Mouse (Mus musculus): Measurements from ENCODE around the gene Plin3. TPM values are rescaled to one million over a fixed set of nuclear protein-coding genes. Genes with fewer than 3 reads are reported as not detected.

The Plin3 gene
- total RNA-seq, 2 experiments from 2014 or later: 14.6 to 16.7 TPM

DNA sequence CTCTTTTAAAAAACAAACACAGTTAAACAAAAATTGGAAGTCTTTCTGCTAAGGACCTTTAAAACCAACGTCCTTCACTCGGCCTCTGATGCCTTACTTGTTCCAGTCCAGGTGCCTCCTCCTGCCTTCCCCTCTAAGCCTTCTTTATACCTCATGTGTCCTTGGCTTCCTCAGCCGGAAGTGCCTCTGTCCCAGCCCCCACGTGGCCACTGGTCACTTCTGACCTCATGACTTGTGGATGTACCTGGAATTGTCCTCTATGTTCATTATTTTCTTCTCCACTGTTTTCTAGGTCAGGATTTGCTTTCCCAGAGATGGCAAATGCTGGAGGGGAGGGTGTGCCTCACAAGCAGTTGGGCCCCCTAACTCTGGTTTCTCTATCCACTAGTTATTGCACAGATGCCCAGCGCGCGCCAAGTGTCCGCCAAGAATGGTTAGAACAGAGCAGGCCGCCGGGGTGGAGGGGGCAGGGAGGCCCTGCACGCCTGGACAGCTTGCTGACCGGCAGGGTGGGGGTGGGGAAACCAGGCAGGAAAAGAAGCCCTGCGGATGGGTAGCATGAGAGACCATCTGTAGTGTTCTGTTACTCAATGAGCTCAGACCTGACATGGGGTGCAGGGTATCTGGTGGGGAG is 9.8 kb upstream of the Plin3 start:
- DNase-seq (ENCODE audit: extremely low spot score in 1 of 2, low spot score in 1 of 2): no peak

DNA sequence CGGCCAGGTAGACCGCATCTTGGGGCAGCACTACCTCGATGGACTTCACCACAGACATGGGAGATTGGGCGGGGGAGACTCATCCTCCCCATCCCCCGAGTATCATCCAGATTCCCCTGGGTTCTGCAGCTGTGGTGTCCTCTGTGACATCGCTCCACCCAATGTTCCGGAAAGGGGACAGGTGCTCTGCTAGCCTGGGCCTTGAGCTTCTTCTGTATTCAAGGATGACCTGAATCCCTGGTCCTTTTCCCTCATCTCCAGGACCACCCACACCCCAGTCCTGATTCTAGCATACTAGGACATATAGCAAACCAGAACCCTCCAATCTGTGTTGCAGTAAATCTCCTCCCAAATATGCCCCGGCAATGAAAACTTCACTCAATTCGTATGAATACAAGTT is 7.5 kb upstream of the Plin3 start, which contains the start of gene Arrdc5:
Arrdc5 (minus strand) TSS at position 101 of the 400 bp plus-strand sequence.
- DNase-seq (ENCODE audit: extremely low spot score in 1 of 2, low spot score in 1 of 2): no peak

DNA sequence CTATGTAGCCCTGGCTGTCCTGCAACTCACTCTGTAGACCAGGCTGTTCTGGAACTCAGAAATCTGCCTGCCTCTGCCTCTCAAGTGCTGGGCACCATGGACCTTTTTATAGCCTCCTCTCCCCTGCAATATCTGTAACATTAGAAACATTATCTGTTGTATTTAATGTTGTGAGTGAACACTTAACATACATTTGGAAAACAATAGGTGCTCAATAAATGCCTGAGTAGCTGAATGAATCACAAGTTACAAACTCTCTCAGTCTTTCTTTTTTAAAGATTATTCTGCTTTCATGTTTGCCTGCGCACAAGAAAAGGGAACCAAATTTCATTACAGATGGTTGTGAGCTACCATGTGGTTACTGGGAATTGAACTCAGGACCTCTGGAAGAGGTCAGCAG is 5.6 kb upstream of the Plin3 start:
- DNase-seq (ENCODE audit: extremely low spot score in 1 of 2, low spot score in 1 of 2): no peak

DNA sequence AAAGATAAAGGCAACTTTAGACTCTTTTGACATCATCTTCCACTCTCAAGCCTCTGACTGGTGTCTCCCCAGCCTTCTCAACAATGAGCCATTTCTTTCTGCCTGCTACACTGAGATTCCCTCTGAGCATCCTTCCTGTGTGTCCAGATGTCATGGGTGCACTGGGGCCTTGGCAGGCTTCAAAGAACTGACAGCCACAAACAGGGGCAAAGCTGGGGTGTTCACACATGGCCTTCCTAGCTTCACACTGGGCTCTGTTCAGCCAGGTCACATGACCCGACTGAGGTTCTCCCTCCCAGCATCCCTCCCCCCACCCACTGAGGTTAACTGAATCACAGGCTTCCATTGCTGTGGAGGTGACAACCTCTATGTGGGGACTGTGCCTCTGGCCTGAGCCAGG is 3.5 kb upstream of the Plin3 start:
- no peak for DNase-seq (ENCODE audit: extremely low spot score in 1 of 2, low spot score in 1 of 2)

DNA sequence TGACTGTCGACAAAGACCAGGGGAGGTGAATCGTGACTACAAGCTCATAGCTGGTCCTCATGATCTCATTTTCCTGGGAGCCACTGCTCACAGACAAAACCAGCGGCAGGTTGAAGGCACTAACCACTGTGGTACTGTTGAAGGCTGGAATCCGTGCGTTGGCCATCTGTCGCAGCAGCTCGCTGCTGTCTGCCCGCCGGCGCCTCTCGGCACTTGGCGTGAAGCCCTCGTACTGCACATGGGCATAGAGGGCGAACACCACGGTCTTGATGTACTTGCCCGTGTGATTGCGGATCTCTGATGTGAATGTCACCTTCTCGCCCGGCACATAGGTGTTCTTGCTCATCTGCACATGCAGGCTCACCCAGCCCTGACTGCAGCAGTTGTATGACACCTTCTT is 1.6 kb upstream of the Plin3 start:
- DNase-seq (ENCODE audit: extremely low spot score in 1 of 2, low spot score in 1 of 2): no peak

DNA sequence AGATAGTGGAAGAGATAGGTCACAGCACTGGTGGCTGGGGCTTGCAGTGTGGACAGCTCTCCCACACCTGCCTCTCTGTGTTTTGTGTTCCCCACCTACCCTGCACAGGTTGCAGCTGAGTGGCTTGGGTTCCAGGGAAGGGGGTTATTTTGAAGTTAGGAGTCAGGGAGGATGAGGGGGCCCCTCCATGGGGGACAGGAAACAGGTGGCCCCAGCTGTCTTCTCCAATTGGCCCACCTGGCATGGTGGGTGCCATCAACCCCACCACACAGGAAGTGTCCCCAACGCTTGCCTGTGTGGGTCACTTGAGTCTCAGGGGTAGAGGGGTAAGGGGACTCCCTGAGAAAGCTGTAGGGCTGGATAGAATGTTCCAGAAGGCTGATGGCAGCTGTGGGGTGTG is 618 bp upstream of the Plin3 start:
- DNase-seq (ENCODE audit: extremely low spot score in 1 of 2, low spot score in 1 of 2): no peak

DNA sequence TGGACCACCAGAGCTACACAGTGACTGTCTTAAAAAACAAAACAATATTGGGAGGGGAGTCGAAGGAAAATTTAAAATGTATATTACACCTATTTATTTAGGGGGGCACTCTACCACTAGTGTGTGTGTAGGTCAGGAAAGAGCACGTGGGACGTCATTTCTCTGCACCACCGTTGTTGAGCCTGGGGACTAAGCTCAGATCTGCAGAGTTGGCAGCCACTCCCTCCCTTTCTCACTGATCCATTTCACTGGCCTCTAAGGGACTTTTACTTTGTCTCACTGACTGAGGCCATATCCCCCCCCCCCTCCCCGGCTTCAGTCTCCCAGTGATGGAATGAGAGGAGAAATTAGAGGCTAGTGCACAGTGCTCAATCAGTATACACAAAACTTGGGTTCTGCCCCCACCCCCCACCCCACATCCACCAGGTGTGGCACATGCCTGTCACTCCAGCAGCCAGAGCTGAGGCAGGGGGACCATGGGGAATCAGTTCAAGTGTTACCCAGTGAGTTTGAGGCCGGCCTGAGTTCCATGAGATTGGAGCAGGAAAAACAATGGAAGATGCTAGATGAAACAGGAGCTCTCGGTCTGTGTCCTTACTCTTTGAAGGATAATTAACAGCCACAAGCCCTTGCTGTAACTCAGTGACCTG is 722 bp downstream of the Plin3 start:
- no peak for DNase-seq (ENCODE audit: extremely low spot score in 1 of 2, low spot score in 1 of 2)

DNA sequence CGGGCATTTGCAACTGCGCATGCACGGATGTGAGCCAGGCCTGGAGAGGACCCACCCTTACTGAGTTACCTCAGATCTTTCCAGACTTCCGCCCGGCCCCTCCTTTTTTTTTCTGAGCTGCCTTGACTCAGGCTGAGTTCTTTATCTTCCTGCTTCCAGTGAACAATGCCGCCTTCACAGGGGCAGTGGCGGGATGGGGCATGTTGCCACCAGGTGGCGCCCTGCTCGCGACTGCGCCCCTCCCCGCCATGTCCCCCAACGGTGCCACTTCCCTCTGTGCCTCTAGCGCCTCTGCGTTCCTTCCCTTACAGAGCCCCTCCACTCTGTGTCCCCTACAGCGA is 1.5 kb downstream of the Plin3 start:
- peak; percentile 49 to 73 for DNase-seq (ENCODE audit: extremely low spot score in 1 of 2, low spot score in 1 of 2)

DNA sequence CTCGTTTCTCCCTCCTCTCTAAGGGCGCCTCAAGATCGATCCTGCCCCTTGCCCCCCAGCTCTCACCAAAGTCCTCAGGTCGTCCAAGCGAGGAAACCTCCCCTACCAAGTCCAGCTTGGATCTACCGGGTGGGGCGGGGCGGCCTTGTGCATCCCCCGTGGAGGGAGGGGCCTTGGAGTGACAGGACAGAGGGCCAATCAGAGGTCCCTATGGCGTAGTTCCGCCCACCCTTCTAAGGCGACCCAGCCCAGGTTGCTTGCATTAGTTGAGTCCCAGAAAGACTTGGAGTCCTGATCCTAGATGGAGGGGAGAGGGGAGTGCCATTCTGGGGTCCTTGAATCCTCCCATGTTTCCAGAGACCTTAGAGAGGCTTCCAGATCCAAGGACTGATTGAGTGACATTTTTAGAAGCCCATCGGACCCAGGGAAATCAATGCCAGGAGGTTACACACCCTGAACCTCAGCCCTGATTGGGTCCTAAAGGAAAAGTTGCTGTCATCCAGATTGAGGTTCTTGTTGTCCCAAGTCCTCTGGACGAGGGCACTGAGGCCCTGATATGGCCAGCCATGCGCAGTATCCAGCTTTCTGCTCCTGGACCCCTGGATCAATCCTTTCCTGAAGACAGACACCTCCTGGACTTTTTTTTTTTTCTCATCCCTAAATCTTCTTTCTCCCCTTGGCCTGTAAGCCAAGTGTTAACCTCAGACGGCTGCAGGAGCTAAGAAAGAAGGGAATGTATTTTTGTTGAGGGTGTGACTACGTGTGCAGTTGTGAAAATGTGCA is 2.1 kb downstream of the Plin3 start:
- peak; percentile 35 to 69 for DNase-seq (ENCODE audit: extremely low spot score in 1 of 2, low spot score in 1 of 2)

DNA sequence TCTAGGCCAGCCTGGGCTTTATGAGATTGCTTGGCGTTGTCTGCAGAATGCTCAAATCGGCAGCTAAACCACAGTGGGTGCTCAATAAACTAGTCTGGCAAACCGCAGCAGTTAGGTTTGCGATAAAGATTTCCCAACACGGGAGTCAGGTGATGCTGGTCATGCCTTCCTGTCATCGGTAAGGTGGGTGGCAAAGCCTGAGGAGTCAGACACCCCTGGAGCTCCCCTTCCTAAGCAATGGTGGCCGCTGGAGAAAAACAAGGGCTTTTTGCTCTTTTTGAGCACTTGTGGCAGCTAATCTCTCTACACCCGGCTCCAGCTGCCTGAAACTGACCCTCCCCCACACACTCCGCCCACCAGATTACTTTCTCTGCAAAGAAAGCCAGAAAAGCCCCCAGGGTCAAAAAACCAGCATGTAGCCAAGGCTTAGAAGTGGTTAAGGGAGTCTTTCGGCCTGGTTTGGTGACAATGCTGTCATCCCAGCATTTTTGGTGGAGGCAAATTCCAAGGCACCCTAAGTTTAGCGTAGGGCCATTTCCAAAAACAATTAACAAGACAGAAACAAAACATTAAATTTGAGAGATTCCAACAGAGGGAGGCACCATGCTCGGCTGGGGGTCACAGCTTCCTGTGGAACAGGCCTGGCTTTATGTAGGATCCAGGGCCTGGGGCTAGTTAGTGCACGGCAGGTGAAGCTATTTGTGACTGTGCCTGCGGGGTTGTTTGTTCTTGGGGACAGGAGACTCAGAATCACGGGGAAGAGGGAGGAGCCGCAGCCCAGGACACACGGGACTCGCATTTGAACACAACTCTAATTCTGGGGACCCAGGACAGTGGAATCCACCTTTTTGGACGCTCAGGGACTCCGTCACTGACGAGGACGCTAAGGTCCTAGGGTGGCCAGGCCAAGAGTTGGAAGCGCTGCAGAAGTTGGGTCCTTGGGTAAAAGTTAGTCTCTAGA is 3.0 kb downstream of the Plin3 start:
- DNase-seq (ENCODE audit: extremely low spot score in 1 of 2, low spot score in 1 of 2): no peak

DNA sequence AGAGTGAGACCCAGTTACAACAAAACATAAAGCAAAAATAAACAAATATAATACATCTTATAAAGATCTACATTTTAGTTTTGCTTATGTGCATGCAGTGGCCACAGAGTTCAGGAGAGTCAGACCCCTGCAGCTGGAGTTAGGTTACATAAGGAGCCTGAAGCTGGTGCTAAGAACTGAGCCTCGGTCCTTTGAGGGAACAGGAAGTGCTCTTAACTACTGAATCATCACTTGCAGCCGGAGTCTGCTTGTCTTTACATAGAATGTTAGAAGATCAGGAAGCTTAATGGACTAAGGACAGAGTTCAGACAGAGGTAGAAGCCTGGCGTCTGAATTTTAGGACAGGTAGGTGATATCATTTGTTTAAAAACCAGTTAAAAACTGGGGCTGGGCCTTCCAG is 3.8 kb downstream of the Plin3 start:
- DNase-seq (ENCODE audit: extremely low spot score in 1 of 2, low spot score in 1 of 2): no peak

DNA sequence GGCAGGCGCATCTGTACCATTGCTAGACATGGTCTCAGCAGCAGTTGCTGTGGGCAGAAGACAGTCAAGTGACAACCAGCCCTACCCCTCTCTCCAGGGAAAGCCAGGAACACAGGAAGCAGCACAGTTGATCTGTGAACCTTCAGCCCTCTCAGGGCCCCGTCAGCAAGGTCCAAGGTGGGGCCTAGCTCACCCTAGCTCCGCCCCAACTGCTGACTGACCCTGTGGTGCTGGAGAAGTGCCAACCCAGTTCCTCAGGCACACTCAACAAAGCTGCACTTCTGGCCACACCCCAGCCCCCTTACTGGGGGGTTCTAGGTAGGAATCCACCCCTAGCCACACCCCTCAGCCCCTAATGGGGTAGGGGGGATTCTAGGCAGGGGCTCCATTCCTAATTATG is 4.8 kb downstream of the Plin3 start:
- no peak for DNase-seq (ENCODE audit: extremely low spot score in 1 of 2, low spot score in 1 of 2)

DNA sequence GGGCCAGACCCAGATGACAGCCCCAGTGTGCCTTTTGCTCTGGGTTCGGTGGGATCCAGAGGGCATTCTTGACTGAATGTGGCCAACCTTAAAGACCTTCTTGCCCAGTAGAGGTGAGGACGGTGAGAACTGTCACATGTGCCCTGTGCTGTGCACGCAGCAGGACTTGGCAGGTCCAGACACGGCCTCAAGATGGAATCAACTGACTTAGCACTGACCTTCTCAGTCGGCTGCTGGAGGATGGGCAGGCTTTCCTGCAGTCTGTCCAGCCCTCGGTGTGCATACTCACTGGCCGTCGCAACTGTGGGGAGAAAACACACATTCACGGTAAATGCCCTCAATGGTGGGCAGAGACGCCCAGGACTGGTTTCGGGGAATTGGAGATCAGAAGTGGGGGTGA is 6.7 kb downstream of the Plin3 start:
- DNase-seq (ENCODE audit: extremely low spot score in 1 of 2, low spot score in 1 of 2): no peak

DNA sequence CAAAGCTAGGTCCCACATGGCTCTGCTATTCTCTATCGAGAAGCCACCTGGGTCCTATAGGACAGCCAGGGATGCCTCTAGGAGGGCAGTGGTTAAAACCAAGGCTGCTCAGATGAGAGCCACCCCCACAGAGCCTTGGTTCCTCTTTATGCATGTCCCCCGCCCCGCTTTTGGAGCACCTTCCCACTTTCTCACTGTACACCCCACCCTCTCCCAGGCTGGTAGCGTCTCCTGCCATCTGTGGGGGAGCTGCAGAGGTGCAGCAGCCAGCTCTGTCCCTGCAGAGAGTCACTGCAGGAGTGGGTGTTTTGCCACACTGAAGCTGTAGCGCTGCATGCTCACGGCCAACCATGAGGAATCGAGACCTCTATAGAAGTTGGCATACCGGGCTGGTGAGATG is 9.4 kb downstream of the Plin3 start:
- DNase-seq (ENCODE audit: extremely low spot score in 1 of 2, low spot score in 1 of 2): no peak

DNA sequence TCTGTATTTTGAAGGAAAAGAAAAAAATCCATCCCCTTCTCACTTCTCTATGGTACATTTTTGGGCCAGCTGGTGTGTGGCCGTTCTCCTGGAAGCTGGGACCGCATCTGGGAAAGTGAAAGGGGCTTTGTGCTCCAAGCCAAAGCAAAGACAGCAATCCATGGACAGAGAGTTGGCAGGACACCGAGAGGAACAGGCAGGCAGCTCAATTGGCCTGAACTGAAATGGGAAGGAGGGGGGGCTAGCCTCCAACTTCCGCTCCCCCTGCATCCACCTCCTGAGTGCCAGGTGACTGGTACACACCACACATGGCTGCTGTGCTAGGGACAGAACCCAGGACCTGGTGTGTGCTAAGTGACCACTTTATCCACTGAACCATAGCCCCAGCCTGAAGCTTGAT is 9.9 kb downstream of the Plin3 start:
- DNase-seq (ENCODE audit: extremely low spot score in 1 of 2, low spot score in 1 of 2): no peak

DNA sequence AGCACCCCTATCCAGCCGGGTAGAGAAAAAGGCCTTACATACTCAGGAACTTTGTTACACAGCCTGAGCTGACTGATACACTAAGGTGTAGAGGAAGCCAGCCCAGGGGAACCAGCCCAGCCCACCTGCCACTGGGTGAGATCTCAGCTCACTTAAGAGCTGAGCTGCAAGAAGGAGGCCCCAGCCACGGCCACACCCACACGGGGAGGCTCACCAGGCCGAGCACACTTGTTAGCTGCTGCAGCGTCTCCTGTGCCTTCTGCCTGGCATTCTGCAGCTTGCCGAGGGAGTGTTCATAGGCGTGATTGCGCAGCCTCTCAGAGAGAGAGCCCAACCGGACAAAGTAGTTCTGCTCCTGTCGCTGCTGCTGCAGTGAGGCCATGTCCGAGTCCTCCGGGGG is 11.5 kb downstream of the Plin3 start:
- DNase-seq (ENCODE audit: extremely low spot score in 1 of 2, low spot score in 1 of 2): no peak

DNA sequence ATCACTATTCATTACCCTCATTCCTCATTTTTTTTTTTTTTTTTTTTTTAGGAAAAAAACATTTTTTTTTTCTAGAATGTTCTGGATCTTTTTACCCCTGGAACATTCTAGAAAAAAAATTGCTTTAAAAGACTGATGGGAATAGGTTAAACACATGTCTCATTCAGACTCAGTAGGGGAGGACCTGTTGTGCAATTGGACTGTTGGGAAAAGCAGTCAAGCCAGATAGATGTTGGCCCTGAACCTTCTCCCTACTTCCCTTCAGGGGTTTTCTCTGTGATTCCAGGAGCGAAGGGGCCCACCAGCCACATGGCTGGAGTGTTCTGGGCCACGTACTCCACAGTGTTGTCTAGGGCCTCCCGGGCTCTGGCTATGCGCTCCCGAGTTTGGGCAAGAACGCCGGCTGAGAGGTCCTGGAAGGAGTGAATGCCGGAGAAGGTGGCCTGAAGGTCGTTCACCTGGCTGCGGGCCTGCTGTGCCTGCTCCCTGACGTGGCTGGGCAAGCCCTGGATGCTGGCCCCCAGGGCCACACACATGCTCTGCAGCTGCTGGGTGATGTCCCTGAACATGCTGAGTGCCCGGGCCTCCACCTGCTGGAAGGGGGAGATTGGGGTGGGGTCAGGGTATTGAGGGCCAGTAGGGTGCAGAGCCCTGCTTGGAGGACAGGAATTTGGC is 13.1 kb downstream of the Plin3 start:
- DNase-seq (ENCODE audit: extremely low spot score in 1 of 2, low spot score in 1 of 2): no peak

DNA sequence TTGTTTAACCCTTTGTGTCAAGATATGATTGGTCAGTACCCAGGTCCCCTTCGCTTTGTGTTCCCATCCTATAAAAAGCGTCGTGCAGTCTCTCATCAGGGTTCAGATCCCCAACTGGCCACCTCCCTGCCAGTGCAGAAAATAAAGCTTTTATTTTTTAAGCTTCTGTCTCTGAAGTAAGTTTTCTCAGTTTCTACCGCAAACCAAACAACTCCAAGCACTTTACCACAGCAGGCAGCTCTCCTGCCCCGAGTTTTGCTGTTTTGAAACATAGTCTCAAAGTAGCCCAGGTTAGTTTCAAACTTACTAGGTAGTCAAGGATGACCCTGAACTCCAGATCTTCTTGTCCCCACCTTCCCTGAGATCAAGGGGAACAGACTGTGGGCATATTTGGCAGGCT is 14.3 kb downstream of the Plin3 start:
- no peak for DNase-seq (ENCODE audit: extremely low spot score in 1 of 2, low spot score in 1 of 2)

DNA sequence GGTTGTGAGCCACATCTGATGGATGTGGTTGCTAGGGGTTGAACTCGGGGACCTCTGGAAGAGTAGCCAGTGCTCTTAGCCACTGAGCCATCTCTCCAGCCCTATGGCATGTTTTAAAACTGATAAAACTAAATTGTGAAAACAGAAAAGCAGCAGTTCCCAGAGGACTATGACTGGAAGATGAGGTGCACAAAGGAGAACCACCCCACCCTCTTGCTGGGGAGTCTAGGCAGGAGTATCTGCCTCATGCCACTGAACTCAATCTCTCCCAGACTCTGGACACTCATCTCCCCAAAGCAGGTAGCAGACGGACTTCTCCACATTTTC is 15.1 kb downstream of the Plin3 start:
- DNase-seq (ENCODE audit: extremely low spot score in 1 of 2, low spot score in 1 of 2): no peak
